Mouse (Mus musculus) hindbrain, embryonic 11.5 days (tissue): ENCODE results near the gene Syt15. TPM values are rescaled to one million over a fixed set of nuclear protein-coding genes. Genes with fewer than 3 reads are reported as not detected.

Experiments
- ATAC-seq: fragments of 200-750 bp; cut with Nextera tagmentation; 2 replicates; pipeline ENCODE4 v1.8.0; 2017; ENCODE audit warnings: mild to moderate bottlenecking, moderate TSS enrichment, moderate library complexity; ENCODE audit not compliant: low FRiP score
- DNase-seq: peaks from one replicate; pipeline ENCODE4 v3.0.0-alpha.2; 2015; ENCODE audit warnings: low spot score
- H3K27ac ChIP-seq: fragments of 300-500 bp; sonication (generic); 2 replicates; pipeline ENCODE4 v1.5.1; 2014; ENCODE audit warnings: mild to moderate bottlenecking, low read depth, low read length
- H3K27me3 ChIP-seq: fragments of 300-500 bp; sonication (generic); 2 replicates; pipeline ENCODE4 v1.6.1; 2014; ENCODE audit warnings: mild to moderate bottlenecking, low read length, moderate library complexity, mixed read lengths; ENCODE audit not compliant: control insufficient read depth, insufficient read depth
- H3K36me3 ChIP-seq: fragments of 300-500 bp; sonication (generic); 2 replicates; pipeline ENCODE4 v1.6.1; 2014; ENCODE audit warnings: mild to moderate bottlenecking, low read length, moderate library complexity, mixed read lengths; ENCODE audit not compliant: control insufficient read depth, insufficient read depth
- H3K4me1 ChIP-seq: fragments of 300-500 bp; sonication (generic); replicated peaks from 2 replicates; pipeline ENCODE4 v1.6.1; 2014; ENCODE audit warnings: low read length, mixed read lengths; ENCODE audit not compliant: control insufficient read depth, insufficient read depth
- H3K4me2 ChIP-seq: fragments of 300-500 bp; sonication (generic); replicated peaks from 2 replicates; pipeline ENCODE4 v1.6.1; 2014; ENCODE audit warnings: mild to moderate bottlenecking, low read depth, low read length
- H3K4me3 ChIP-seq: fragments of 300-500 bp; sonication (generic); 2 replicates; pipeline ENCODE4 v1.5.1; 2014; ENCODE audit warnings: low read depth, low read length
- H3K9ac ChIP-seq: fragments of 300-500 bp; sonication (generic); 2 replicates; pipeline ENCODE4 v1.6.1; 2014; ENCODE audit warnings: low read depth, low read length
- H3K9me3 ChIP-seq: fragments of 300-500 bp; sonication (generic); 2 replicates; pipeline ENCODE4 v1.6.1; 2016; ENCODE audit warnings: low read length; ENCODE audit not compliant: control insufficient read depth
- WGBS: fragments of 180-500 bp; shearing (Covaris S2); extraction: QIAGEN DNeasy Blood & Tissue Kit; methylation state at CpG from one replicate; pipeline ENCODE4 v1.1.7; 2014; 5-methylcytosine and 5-hydroxymethylcytosine counted together
- polyA plus RNA-seq: library from polyadenylated mRNA; unstranded; fragments of >200 nt; fragmentation: Nextera tagmentation; extraction: Ambion mirVana; gene quantifications from 2 replicates; pipeline ENCODE4 v1.2.1, GENCODE M21; 2014

Gene Syt15
- polyA plus RNA-seq, 1 experiment from 2014 or later: 0.32 TPM

DNA sequence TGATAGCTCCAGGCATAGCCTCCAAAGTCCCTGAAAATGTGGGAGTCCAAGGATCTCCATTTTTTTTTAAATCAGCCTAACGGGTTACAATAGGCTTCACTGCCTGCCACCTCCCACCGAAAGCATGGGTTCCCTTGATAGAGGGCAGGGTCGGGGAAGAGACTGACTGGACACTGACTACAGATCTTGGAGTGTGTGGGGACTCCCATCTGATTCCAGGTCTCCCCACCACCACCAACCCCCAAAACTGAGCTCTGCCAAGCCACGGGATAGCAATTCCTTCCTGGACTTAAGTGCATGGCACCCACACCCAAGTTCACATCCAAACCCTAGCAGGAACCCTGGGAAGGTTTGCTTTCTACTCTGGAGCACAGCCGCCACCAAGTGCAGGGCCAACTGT, 1.0 kb downstream of the Syt15 start:
- no peak overlapping the region for H3K27ac ChIP-seq
- no peaks in the 10 kb centered on the region for H3K4me1 ChIP-seq
- H3K4me2 ChIP-seq: no peak overlapping the region
- H3K4me3 ChIP-seq: no peak overlapping the region
- H3K9ac ChIP-seq: no peak overlapping the region
- peaks cover 10% of the 10 kb centered on the region; the same call in 1 of the 2 replicates for H3K27me3 ChIP-seq
- ATAC-seq: no peak
- DNase-seq: no peak
- WGBS: 81% methylated on average over 5 of the region's 5 CpGs
- H3K9me3 ChIP-seq: no peaks in the 10 kb centered on the region
- no peaks in the 10 kb centered on the region for H3K36me3 ChIP-seq

DNA sequence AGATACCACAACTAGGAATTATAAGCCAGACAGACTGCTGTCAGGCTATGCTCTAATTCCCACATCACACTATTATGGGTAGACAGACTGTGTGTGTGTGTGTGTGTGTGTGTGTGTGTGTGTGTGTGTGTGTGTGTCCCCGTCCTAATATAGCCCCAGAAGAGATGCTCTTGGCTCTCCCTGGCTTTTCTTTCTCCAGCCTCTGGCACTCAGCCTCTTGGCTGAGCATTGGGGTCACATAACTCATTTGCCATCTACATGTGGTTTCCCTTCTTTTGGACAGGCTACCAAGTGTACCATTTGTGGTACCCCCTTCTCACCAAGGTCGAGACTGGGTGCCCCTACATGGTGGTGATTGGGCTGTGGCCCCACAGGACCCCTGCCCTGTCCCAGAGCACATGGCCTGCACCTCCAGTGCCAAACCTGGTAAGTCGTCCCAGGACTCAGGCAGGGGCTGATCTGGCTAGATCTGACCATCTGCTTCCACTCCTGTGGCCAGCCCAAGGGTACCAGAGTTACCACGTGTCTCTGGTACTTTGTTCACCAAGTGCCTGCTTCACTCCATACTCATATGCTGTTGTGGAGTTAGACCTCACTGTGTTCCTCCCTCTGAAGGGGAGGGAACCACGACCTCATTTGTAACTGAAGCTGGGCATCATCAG, 2.2 kb downstream of the Syt15 start:
- ATAC-seq (no peak), DNase-seq (no peak)
- H3K4me2 ChIP-seq: no peak overlapping the region
- H3K9ac ChIP-seq: no peak overlapping the region
- peaks cover 10% of the 10 kb centered on the region; the same call in 1 of the 2 replicates for H3K27me3 ChIP-seq
- H3K27ac ChIP-seq: no peak overlapping the region
- H3K36me3 ChIP-seq: no peaks in the 10 kb centered on the region
- H3K9me3 ChIP-seq: no peaks in the 10 kb centered on the region
- no peaks in the 10 kb centered on the region for H3K4me1 ChIP-seq
- WGBS: 71% methylated on average over 5 of the region's 5 CpGs
- H3K4me3 ChIP-seq: no peak overlapping the region

DNA sequence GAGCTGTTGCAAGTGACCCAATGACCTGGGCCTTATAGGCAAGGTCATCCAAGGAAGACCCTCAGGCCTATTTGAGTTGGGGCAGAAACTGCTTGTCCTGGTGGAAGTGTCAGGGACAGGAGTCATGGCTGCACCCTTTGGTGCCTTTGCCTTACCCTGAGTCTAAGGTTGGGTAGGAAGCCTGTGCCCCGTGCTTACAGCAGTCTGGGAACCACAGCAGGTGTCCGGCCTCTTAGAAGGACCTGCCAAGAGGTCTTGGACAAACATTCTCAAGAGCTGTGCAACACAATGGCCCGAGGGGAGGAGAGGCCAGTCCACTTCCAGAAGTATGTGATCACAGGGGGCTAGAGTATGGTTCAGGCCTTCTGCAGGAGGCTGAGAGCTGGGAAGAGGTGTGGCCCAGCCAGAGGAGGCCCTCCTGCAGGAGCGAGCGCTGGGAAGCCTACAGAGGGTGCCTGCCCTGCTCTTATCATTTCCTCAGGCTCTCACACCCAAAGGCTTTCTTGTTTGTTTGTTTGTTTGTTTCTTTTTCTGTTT, 4.0 kb downstream of the Syt15 start:
- Histone ChIP-seq H3K36me3 (no peaks in the 10 kb centered on the region), H3K27me3 (peaks cover 10% of the 10 kb centered on the region; the same call in 1 of the 2 replicates), H3K4me3 (no peak overlapping the region), H3K4me1 (no peaks in the 10 kb centered on the region), H3K9me3 (no peaks in the 10 kb centered on the region), H3K9ac (no peak overlapping the region), H3K4me2 (no peak overlapping the region), H3K27ac (no peak overlapping the region)
- ATAC-seq: no peak
- 78% methylated on average over 5 of the region's 5 CpGs for WGBS
- DNase-seq: no peak

DNA sequence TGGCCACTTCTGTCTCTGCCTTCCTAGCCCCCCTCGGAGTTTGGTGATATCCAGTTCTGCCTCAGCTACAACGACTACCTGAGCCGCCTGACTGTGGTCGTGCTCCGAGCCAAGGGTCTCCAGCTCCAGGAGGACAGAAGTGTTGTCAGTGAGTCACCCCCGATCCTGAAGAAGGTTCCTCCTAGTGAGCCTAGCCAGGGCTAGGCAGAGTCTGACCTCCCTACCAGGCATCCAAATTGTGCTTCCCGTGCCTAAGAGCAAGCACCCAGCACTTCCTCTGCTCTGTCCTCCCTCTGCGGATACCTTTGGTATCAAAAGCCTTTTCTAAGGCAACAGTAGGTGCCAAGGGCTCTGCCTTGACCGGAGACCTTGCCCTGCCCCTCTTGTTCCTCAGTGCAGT, 6.6 kb downstream of the Syt15 start:
- no peaks in the 10 kb centered on the region for H3K9me3 ChIP-seq
- H3K27me3 ChIP-seq: peaks cover under 1% of the 10 kb centered on the region; the same call in 1 of the 2 replicates
- H3K4me2 ChIP-seq: no peak overlapping the region
- H3K36me3 ChIP-seq: no peaks in the 10 kb centered on the region
- DNase-seq (no peak), ATAC-seq (no peak)
- H3K27ac ChIP-seq: no peak overlapping the region
- H3K9ac ChIP-seq: no peak overlapping the region
- WGBS: 82% methylated on average over 9 of the region's 9 CpGs
- no peaks in the 10 kb centered on the region for H3K4me1 ChIP-seq
- no peak overlapping the region for H3K4me3 ChIP-seq

DNA sequence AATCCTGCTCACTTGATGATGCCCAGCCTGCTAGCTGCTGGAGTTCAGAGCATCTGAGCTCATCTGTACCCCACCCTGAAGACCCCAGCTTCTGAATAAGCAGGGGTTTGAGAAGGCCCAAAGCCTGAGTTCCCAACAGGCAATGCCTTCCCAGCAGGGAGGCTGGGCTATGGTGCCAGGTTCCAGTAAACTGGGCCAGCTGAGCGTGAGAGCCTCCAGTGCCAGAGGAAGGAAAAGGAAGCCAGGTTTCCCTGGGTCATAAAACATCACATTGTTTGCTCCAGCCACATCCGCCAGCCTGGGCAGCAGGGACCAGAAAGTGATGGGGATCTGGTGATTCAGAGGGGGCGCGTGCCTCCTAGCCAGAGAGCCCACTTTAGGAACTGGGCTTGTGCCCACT, 7.2 kb downstream of the Syt15 start:
- Histone ChIP-seq H3K4me1 (no peaks in the 10 kb centered on the region), H3K4me2 (no peak overlapping the region), H3K9me3 (no peaks in the 10 kb centered on the region), H3K9ac (no peak overlapping the region), H3K27ac (no peak overlapping the region), H3K36me3 (no peaks in the 10 kb centered on the region), H3K27me3 (no peaks in the 10 kb centered on the region), H3K4me3 (no peak overlapping the region)
- WGBS: 89% methylated on average over 4 of the region's 4 CpGs
- ATAC-seq (no peak), DNase-seq (no peak)

DNA sequence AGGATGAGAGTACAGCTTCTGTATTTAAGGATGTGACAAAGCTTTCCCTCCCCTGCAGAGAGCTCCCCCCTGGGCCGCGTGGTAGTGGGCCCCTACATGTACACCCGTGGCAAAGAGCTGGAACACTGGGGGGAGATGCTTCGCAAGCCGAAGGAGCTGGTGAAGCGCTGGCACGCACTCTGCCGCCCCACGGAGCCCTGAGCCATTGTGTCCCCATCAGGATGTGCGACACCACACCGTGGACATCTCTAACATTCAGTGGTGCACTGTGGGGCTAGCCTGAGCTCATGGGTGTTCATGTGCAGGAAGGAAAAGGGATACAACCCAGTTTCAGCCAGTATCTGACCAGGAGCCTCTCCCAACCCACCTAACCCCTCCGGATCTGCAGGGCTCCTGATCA, 8.6 kb downstream of the Syt15 start:
- Histone ChIP-seq H3K9ac (no peak overlapping the region), H3K4me1 (no peaks in the 10 kb centered on the region), H3K4me2 (no peak overlapping the region), H3K27me3 (no peaks in the 10 kb centered on the region), H3K36me3 (no peaks in the 10 kb centered on the region), H3K9me3 (no peaks in the 10 kb centered on the region), H3K4me3 (no peak overlapping the region), H3K27ac (no peak overlapping the region)
- DNase-seq (no peak), ATAC-seq (no peak)
- 90% methylated on average over 12 of the region's 12 CpGs for WGBS

DNA sequence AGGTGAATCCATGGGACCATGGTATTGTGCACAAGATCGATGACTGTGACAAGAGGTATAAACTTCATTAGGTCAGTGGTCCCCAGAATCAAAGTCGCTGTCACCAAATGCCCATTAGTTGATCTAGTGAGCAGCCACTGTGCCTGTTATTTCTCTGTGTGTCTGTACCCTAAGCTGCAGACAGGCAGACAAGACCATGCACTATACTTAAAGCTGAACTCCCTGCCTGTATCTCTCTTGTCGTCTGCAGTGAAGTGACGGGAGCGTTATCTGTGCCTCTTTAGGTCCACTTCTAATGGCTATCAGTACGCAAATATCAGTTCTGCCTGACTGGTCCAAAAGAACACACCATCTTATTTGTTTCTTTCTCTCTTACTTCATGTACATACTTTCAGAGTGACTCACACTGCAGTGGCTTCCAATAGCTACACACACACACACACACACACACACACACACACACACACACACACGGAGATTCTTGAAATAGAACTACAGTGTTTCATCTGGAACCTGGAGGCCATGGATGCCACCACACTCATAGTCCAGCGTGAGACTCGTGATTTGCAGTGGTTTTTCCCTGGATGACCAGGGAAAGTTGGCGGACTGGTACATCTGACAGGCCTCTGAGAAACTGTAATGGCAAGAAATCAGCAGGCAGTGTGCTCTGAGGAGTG, 9.6 kb downstream of the Syt15 start:
- Histone ChIP-seq H3K27ac (no peak overlapping the region), H3K4me2 (no peak overlapping the region), H3K4me3 (no peak overlapping the region), H3K9me3 (no peaks in the 10 kb centered on the region), H3K4me1 (no peaks in the 10 kb centered on the region), H3K9ac (no peak overlapping the region), H3K27me3 (no peaks in the 10 kb centered on the region), H3K36me3 (no peaks in the 10 kb centered on the region)
- DNase-seq (no peak), ATAC-seq (no peak)
- 90% methylated on average over 10 of the region's 10 CpGs for WGBS

DNA sequence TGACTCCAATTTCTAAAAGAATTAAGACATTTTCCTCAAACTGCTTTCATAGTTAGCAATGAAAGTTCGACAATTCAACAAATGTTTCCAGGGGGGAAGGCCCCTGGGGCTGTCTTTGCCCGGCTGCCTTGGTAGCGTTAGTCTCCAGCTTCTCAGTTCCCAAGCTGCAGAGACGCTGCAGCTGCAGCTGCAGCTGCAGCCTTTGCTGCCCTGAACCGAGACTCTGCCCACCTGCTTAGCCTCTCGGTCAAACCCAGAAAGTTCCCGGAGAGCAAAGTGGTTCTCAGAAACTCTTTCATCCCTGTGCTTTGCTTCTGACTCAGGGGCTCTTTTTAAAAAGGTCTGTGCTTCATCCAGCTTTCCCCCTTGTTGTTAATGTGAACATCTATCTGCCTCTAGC, 12.9 kb downstream of the Syt15 start:
- no peaks in the 10 kb centered on the region for H3K4me1 ChIP-seq
- 53% methylated on average over 7 of the region's 7 CpGs for WGBS
- H3K4me2 ChIP-seq: no peak overlapping the region
- H3K4me3 ChIP-seq: no peak overlapping the region
- ATAC-seq (no peak), DNase-seq (no peak)
- no peak overlapping the region for H3K27ac ChIP-seq
- H3K9ac ChIP-seq: no peak overlapping the region
- no peaks in the 10 kb centered on the region for H3K9me3 ChIP-seq
- H3K36me3 ChIP-seq: no peaks in the 10 kb centered on the region
- H3K27me3 ChIP-seq: no peaks in the 10 kb centered on the region
